Mouse (Mus musculus): Measurements from ENCODE around the gene Hmbs. TPM values are rescaled to one million over a fixed set of nuclear protein-coding genes. Genes with fewer than 3 reads are reported as not detected.

Gene Hmbs
- polyA plus RNA-seq, 1 experiment = 80.3 TPM

DNA sequence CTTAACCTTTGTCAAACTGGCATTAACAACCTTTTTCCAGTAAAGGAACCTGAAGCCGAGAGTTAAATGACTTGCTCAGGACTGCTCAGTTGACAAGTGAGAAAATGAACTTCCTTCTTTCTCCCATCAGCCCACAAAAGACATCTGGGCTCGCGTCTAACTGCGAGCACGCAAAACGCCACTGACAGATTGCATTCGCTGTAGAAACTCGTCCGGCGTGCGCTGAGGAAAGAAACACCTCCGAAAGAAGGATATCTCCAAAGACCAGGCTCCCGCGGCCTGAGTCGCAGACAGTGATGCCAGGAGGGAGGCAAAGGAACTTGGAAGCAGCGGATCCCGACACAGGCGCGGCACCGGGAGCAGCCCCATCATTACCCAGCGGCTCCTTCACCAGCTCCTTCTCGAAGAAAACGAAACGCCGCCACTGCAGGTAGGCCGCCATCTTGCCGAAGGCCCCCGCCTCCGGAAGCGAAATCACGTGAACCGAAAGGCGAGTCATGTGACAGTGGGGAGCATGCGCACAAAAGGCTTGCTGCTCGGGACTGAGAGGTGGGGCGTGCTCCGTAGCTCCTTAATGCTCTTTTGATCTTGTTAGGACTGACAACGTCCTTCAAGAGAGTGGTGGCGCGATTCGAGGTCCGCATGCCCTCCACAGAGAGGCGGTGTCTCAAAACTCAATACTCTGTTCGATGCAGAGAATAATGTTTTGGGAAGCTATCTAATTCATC is 17.3 kb upstream of the Hmbs start, which contains the start of gene Vps11:
Vps11 (minus strand) TSS at position 481 of the 728 bp plus-strand sequence.
- peak within 1 kb of the TSS; percentile 64 for H3K9ac ChIP-seq (ENCODE audit: low read depth, poor library complexity, severe bottlenecking)
- no peak within 1 kb of the TSS for H3K27ac ChIP-seq (ENCODE audit: insufficient read depth, low read length)
- no peaks in the 10 kb centered on the region for H3K27me3 ChIP-seq (ENCODE audit: control insufficient read depth, insufficient read depth, low read length, poor library complexity, severe bottlenecking)
- TF ChIP-seq CTCF (IDR thresholded peaks at IDR 0.05; ENCODE audit: low read depth, low read length) (no peak), POLR2A (IDR thresholded peaks at IDR 0.05; ENCODE audit: insufficient read depth, low read length) (peak; percentile 75), EP300 (IDR thresholded peaks at IDR 0.05; ENCODE audit: insufficient read depth, low read depth, low read length) (peak; percentile 81)
- H3K4me3 ChIP-seq (ENCODE audit: low read depth, low read length) = peak within 1 kb of the TSS; percentile 69
- H3K9me3 ChIP-seq (replicated peaks; ENCODE audit: control insufficient read depth, insufficient read depth, low read length, poor library complexity, severe bottlenecking) = no peaks in the 10 kb centered on the region
- H3K4me1 ChIP-seq (ENCODE audit: control insufficient read depth, insufficient read depth, low read length) = no peaks in the 10 kb centered on the region
- peaks cover 14% of the 10 kb centered on the region for H3K36me3 ChIP-seq (ENCODE audit: control insufficient read depth, insufficient read depth, low read length, poor library complexity, severe bottlenecking)

DNA sequence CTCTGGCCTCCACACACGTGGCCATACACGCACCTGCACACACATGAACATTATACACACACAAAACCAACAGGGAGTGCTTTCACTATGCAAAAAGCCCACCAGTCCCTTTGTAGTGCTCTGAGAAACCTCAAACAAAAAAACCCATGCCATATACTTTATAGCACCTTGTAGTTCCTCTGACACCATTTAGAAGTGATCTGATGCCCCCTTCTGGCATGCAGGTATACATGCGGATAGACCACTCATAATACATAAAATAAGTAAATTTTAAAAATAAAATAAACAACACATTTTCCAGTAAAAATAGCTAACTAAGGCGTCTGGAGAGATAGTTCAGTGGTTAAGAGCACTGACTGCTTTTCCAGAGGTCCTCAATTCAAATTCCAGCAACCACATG is 13.2 kb upstream of the Hmbs start:
- no peaks in the 10 kb centered on the region for H3K9me3 ChIP-seq (replicated peaks; ENCODE audit: control insufficient read depth, insufficient read depth, low read length, poor library complexity, severe bottlenecking)
- no peak overlapping the region for H3K27ac ChIP-seq (ENCODE audit: insufficient read depth, low read length)
- no peak overlapping the region for H3K9ac ChIP-seq (ENCODE audit: low read depth, poor library complexity, severe bottlenecking)
- H3K4me1 ChIP-seq (ENCODE audit: control insufficient read depth, insufficient read depth, low read length) = no peaks in the 10 kb centered on the region
- no peaks in the 10 kb centered on the region for H3K27me3 ChIP-seq (ENCODE audit: control insufficient read depth, insufficient read depth, low read length, poor library complexity, severe bottlenecking)
- TF ChIP-seq POLR2A (IDR thresholded peaks at IDR 0.05; ENCODE audit: insufficient read depth, low read length) (no peak), CTCF (IDR thresholded peaks at IDR 0.05; ENCODE audit: low read depth, low read length) (no peak), EP300 (IDR thresholded peaks at IDR 0.05; ENCODE audit: insufficient read depth, low read depth, low read length) (no peak)
- peaks cover 36% of the 10 kb centered on the region for H3K36me3 ChIP-seq (ENCODE audit: control insufficient read depth, insufficient read depth, low read length, poor library complexity, severe bottlenecking)
- H3K4me3 ChIP-seq (ENCODE audit: low read depth, low read length) = no peak overlapping the region

DNA sequence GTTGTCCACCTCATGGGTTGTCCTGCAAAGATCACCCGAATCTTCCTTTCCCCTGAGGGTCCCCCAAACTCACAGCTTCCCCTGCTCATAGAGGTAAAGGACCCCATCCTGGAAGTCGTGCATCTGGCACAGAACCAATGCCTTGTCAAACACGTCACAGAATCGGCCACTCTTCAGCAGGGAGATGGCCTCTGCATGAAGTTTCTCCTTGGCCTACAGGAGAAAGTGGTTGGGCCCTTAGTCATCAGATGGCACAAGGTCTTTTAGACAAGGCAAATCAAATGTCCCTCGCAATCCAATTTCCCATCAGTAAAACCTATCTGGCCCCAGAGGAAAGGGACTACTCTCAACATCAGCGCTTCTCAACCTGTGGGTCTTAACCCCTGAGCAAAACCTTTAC is 9.1 kb upstream of the Hmbs start:
- H3K27ac ChIP-seq (ENCODE audit: insufficient read depth, low read length) = no peak overlapping the region
- peaks cover 33% of the 10 kb centered on the region for H3K36me3 ChIP-seq (ENCODE audit: control insufficient read depth, insufficient read depth, low read length, poor library complexity, severe bottlenecking)
- TF ChIP-seq CTCF (IDR thresholded peaks at IDR 0.05; ENCODE audit: low read depth, low read length) = no peak
- TF ChIP-seq EP300 (IDR thresholded peaks at IDR 0.05; ENCODE audit: insufficient read depth, low read depth, low read length) = no peak
- no peak for TF ChIP-seq POLR2A (IDR thresholded peaks at IDR 0.05; ENCODE audit: insufficient read depth, low read length)
- H3K9me3 ChIP-seq (replicated peaks; ENCODE audit: control insufficient read depth, insufficient read depth, low read length, poor library complexity, severe bottlenecking) = no peaks in the 10 kb centered on the region
- no peak overlapping the region for H3K9ac ChIP-seq (ENCODE audit: low read depth, poor library complexity, severe bottlenecking)
- H3K4me3 ChIP-seq (ENCODE audit: low read depth, low read length) = 0 out of 2 replicates have a peak overlapping the region, but pooled peaks have one; percentile 0
- H3K27me3 ChIP-seq (ENCODE audit: control insufficient read depth, insufficient read depth, low read length, poor library complexity, severe bottlenecking) = no peaks in the 10 kb centered on the region
- no peaks in the 10 kb centered on the region for H3K4me1 ChIP-seq (ENCODE audit: control insufficient read depth, insufficient read depth, low read length)

DNA sequence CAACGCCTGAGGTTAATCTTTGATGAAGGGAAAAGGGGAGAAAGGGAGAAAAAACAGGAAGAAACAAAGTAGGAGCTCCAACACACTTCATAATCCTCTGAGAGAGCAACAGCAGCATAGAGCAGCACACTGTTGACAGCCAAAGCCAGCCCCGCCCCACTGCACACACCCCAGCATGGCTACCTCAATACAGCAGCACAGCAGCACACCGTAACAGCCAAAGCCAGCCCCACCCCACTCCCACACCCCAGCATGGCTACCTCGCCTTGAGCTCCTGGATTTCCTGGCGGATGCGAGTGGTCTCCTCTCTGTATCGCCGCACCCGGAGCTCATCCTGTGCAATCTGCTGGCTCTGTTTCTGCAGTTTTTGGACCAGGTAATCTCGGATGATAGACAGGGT is 8.3 kb upstream of the Hmbs start:
- Histone ChIP-seq H3K27me3 (ENCODE audit: control insufficient read depth, insufficient read depth, low read length, poor library complexity, severe bottlenecking) (no peaks in the 10 kb centered on the region), H3K9me3 (replicated peaks; ENCODE audit: control insufficient read depth, insufficient read depth, low read length, poor library complexity, severe bottlenecking) (no peaks in the 10 kb centered on the region), H3K4me3 (ENCODE audit: low read depth, low read length) (peak overlapping the region; percentile 22), H3K36me3 (ENCODE audit: control insufficient read depth, insufficient read depth, low read length, poor library complexity, severe bottlenecking) (peaks cover 32% of the 10 kb centered on the region), H3K4me1 (ENCODE audit: control insufficient read depth, insufficient read depth, low read length) (peaks cover 2% of the 10 kb centered on the region), H3K9ac (ENCODE audit: low read depth, poor library complexity, severe bottlenecking) (no peak overlapping the region), H3K27ac (ENCODE audit: insufficient read depth, low read length) (no peak overlapping the region)
- TF ChIP-seq CTCF (IDR thresholded peaks at IDR 0.05; ENCODE audit: low read depth, low read length) (no peak), POLR2A (IDR thresholded peaks at IDR 0.05; ENCODE audit: insufficient read depth, low read length) (no peak), EP300 (IDR thresholded peaks at IDR 0.05; ENCODE audit: insufficient read depth, low read depth, low read length) (no peak)

DNA sequence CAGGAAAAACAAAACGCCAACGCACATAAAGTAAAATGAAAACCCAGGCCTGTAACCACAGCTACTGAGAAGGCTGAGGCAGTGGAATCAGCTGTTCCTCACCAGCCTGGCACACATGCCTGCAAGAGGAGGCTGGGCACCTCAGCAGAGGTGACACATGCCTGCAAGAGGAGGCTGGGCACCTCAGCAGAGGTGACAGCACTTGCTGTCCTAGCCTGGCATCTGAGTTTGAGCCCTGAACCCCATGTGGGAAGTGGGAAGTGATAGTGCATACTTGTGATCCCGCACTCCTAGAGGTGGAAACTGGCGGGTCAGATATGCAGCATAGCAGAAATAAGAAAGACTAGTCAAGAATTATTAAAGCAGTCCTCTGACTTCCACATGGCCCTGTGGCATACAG is 7.4 kb upstream of the Hmbs start:
- Histone ChIP-seq H3K4me1 (ENCODE audit: control insufficient read depth, insufficient read depth, low read length) (peaks cover 5% of the 10 kb centered on the region), H3K9ac (ENCODE audit: low read depth, poor library complexity, severe bottlenecking) (no peak overlapping the region), H3K4me3 (ENCODE audit: low read depth, low read length) (no peak overlapping the region), H3K27ac (ENCODE audit: insufficient read depth, low read length) (no peak overlapping the region), H3K9me3 (replicated peaks; ENCODE audit: control insufficient read depth, insufficient read depth, low read length, poor library complexity, severe bottlenecking) (no peaks in the 10 kb centered on the region), H3K27me3 (ENCODE audit: control insufficient read depth, insufficient read depth, low read length, poor library complexity, severe bottlenecking) (no peaks in the 10 kb centered on the region), H3K36me3 (ENCODE audit: control insufficient read depth, insufficient read depth, low read length, poor library complexity, severe bottlenecking) (peaks cover 32% of the 10 kb centered on the region)
- no peak for TF ChIP-seq EP300 (IDR thresholded peaks at IDR 0.05; ENCODE audit: insufficient read depth, low read depth, low read length)
- TF ChIP-seq POLR2A (IDR thresholded peaks at IDR 0.05; ENCODE audit: insufficient read depth, low read length) = no peak
- TF ChIP-seq CTCF (IDR thresholded peaks at IDR 0.05; ENCODE audit: low read depth, low read length) = no peak

DNA sequence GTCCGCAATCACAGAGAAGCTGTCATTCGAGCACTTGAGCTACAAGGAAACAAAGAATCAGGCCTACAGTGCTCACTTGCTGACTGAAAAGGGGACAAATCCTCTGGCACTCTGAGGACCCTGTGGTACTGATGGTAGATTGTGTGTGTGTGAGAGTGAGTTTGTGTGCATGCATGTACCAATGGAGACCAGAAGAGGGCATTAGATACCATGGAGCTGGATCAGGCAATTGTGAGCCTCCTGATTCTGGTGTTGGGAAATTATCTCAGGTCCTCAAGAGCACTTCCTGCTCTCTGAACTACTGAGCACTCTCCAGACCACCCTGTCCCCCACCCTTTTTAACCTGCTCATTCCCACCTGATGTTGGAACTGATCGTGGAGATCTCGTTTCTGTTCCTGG is 4.5 kb upstream of the Hmbs start:
- Histone ChIP-seq H3K9me3 (replicated peaks; ENCODE audit: control insufficient read depth, insufficient read depth, low read length, poor library complexity, severe bottlenecking) (no peaks in the 10 kb centered on the region), H3K4me1 (ENCODE audit: control insufficient read depth, insufficient read depth, low read length) (peaks cover 7% of the 10 kb centered on the region), H3K9ac (ENCODE audit: low read depth, poor library complexity, severe bottlenecking) (no peak overlapping the region), H3K36me3 (ENCODE audit: control insufficient read depth, insufficient read depth, low read length, poor library complexity, severe bottlenecking) (peaks cover 10% of the 10 kb centered on the region), H3K27me3 (ENCODE audit: control insufficient read depth, insufficient read depth, low read length, poor library complexity, severe bottlenecking) (no peaks in the 10 kb centered on the region), H3K27ac (ENCODE audit: insufficient read depth, low read length) (0 out of 2 replicates have a peak overlapping the region, but pooled peaks have one; percentile 3), H3K4me3 (ENCODE audit: low read depth, low read length) (no peak overlapping the region)
- TF ChIP-seq CTCF (IDR thresholded peaks at IDR 0.05; ENCODE audit: low read depth, low read length) (no peak), EP300 (IDR thresholded peaks at IDR 0.05; ENCODE audit: insufficient read depth, low read depth, low read length) (no peak), POLR2A (IDR thresholded peaks at IDR 0.05; ENCODE audit: insufficient read depth, low read length) (no peak)

All from ES-Bruce4 (cell line).